Mouse (Mus musculus) ES-Bruce4 (cell line): ENCODE results near the gene E330034G19Rik. TPM values are rescaled to one million over a fixed set of nuclear protein-coding genes. Genes with fewer than 3 reads are reported as not detected.
"Not testable (repeated sequence)": the region's sequence is repeated elsewhere in the genome, so short reads cannot be mapped to it uniquely, and the experiment has no call there.

Experiments used
- H3K27ac ChIP-seq: 2 replicates; pipeline ENCODE4 v1.5.1; 2012; ENCODE audit warnings: low read length, inconsistent platforms; ENCODE audit not compliant: insufficient read depth
- H3K27me3 ChIP-seq: 2 replicates; pipeline ENCODE4 v1.6.1; 2012; ENCODE audit warnings: mild to moderate bottlenecking, low read length, inconsistent platforms; ENCODE audit not compliant: control insufficient read depth, poor library complexity, insufficient read depth, severe bottlenecking
- H3K36me3 ChIP-seq: 2 replicates; pipeline ENCODE4 v1.6.1; 2012; ENCODE audit warnings: inconsistent platforms, mild to moderate bottlenecking, low read length, moderate library complexity; ENCODE audit not compliant: control insufficient read depth, poor library complexity, insufficient read depth, severe bottlenecking
- H3K4me1 ChIP-seq: one replicate; pipeline ENCODE4 v1.8.1; 2011; ENCODE audit warnings: low read length; ENCODE audit not compliant: control insufficient read depth, insufficient read depth
- H3K4me3 ChIP-seq: 2 replicates; pipeline ENCODE4 v1.5.1; 2011; ENCODE audit warnings: low read depth, mild to moderate bottlenecking, low read length
- H3K9ac ChIP-seq: 2 replicates; pipeline ENCODE4 v1.6.1; 2012; ENCODE audit warnings: low read depth, mild to moderate bottlenecking, inconsistent platforms; ENCODE audit not compliant: poor library complexity, severe bottlenecking
- H3K9me3 ChIP-seq: replicated peaks from 2 replicates; pipeline ENCODE4 v1.6.1; 2012; ENCODE audit warnings: mild to moderate bottlenecking, low read length, inconsistent platforms; ENCODE audit not compliant: control insufficient read depth, poor library complexity, insufficient read depth, severe bottlenecking
- CTCF ChIP-seq: IDR thresholded peaks from one replicate; pipeline ENCODE4 v1.8.1; 2011; ENCODE audit warnings: low read depth, low read length
- EP300 ChIP-seq: IDR thresholded peaks from 2 replicates; pipeline ENCODE4 v1.6.1; 2011; ENCODE audit warnings: low read depth, low read length; ENCODE audit not compliant: insufficient read depth
- POLR2A ChIP-seq: IDR thresholded peaks from one replicate; pipeline ENCODE4 v1.8.1; 2011; ENCODE audit warnings: low read length; ENCODE audit not compliant: insufficient read depth
- polyA plus RNA-seq: library from polyadenylated mRNA; stranded (reverse); fragments of >200 nt; gene quantifications from 2 replicates; pipeline ENCODE4 v1.2.4, GENCODE M21; 2011; ENCODE audit warnings: low read depth; ENCODE audit not compliant: missing spikeins, insufficient read depth, insufficient read length

E330034G19Rik gene
- polyA plus RNA-seq, 1 experiment = not detected

GRCm38 (mm10) chr14:24293631-24294030, 617 bp downstream of the E330034G19Rik start:
- TF ChIP-seq CTCF = no peak
- no peak for TF ChIP-seq EP300
- no peak for TF ChIP-seq POLR2A
- no peak overlapping the region for H3K27ac ChIP-seq

GRCm38 (mm10) chr14:24302126-24302525, 9.1 kb downstream of the E330034G19Rik start:
- H3K4me3 ChIP-seq, H3K4me1 ChIP-seq, H3K27me3 ChIP-seq, H3K9me3 ChIP-seq, H3K36me3 ChIP-seq, H3K9ac ChIP-seq, H3K27ac ChIP-seq: not testable (repeated sequence)

More at GRCm38 (mm10) chr14:24293631-24294030, 617 bp downstream of the E330034G19Rik start:
- Histone ChIP-seq H3K4me1 (no peaks in the 10 kb centered on the region), H3K9ac (no peak overlapping the region), H3K9me3 (no peaks in the 10 kb centered on the region), H3K27me3 (no peaks in the 10 kb centered on the region; the same call in 1 of the 2 replicates), H3K4me3 (no peak overlapping the region), H3K36me3 (no peaks in the 10 kb centered on the region)

- no peaks in the 10 kb centered on the region for H3K4me1 ChIP-seq
- H3K9me3 ChIP-seq = peaks cover 5% of the 10 kb centered on the region; the same call in 1 of the 2 replicates
- no peaks in the 10 kb centered on the region for H3K36me3 ChIP-seq
- no peak overlapping the region for H3K27ac ChIP-seq
- H3K4me3 ChIP-seq = no peak overlapping the region
- H3K27me3 ChIP-seq = no peaks in the 10 kb centered on the region
- no peak overlapping the region for H3K9ac ChIP-seq
- TF ChIP-seq CTCF (no peak), POLR2A (no peak), EP300 (no peak)
Measured at GRCm38 (mm10) chr14:24306667-24307066, 13.7 kb downstream of the E330034G19Rik start.

GRCm38 (mm10) chr14:24307146-24307545, 14.1 kb downstream of the E330034G19Rik start:
- Histone ChIP-seq H3K4me3 (no peak overlapping the region), H3K27me3 (no peaks in the 10 kb centered on the region), H3K36me3 (no peaks in the 10 kb centered on the region), H3K9me3 (peaks cover 5% of the 10 kb centered on the region; the same call in 1 of the 2 replicates), H3K27ac (no peak overlapping the region), H3K9ac (no peak overlapping the region), H3K4me1 (no peaks in the 10 kb centered on the region)
- no peak for TF ChIP-seq POLR2A
- TF ChIP-seq CTCF = no peak
- TF ChIP-seq EP300 = no peak

- Histone ChIP-seq H3K27ac (no peak overlapping the region), H3K9me3 (no peaks in the 10 kb centered on the region), H3K4me1 (no peaks in the 10 kb centered on the region), H3K27me3 (no peaks in the 10 kb centered on the region), H3K4me3 (no peak overlapping the region), H3K9ac (no peak overlapping the region), H3K36me3 (no peaks in the 10 kb centered on the region)
- TF ChIP-seq POLR2A (no peak), CTCF (peak; percentile 38), EP300 (no peak)
Measured at GRCm38 (mm10) chr14:24311110-24311509, 18.1 kb downstream of the E330034G19Rik start.

GRCm38 (mm10) chr14:24347007-24347406, 54.0 kb downstream of the E330034G19Rik start:
- not testable (repeated sequence) for H3K9ac ChIP-seq, H3K4me3 ChIP-seq, H3K9me3 ChIP-seq, H3K4me1 ChIP-seq, H3K36me3 ChIP-seq, H3K27me3 ChIP-seq
- 0 out of 2 replicates have a peak overlapping the region, but pooled peaks have one; percentile 36 for H3K27ac ChIP-seq
